Mouse (Mus musculus): ENCODE measurements around the gene Rpl35.

DNA sequence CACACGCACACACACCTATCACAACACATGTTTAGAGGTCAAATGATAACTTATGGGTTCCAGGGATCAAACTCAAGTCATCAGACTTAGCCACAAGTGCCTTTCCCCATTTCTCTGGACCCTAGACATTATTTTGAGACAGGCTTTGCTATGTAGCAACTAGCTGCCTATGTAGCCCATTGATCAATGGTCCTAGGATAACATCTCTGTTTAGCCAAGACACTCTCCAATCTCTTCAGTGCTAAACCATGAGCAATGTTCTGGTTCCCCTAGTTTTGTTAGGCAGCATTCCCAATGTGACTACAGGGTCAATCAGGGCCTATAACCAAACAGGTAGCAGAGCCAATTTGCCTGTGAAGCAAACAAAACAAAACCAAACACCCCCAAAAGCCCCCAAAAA is 43.1 kb upstream of the Rpl35 start:
- TF ChIP-seq CTCF (IDR thresholded peaks at IDR 0.05; ENCODE audit: borderline replicate concordance, control insufficient read depth, extremely low read depth, insufficient read depth, low read length, poor library complexity) = no peak
- no peak for TF ChIP-seq POLR2A (IDR thresholded peaks at IDR 0.05; ENCODE audit: control insufficient read depth, extremely low read depth, insufficient read depth, low read length, poor library complexity)

Measured in thymus, adult 2 months (tissue).